Mouse (Mus musculus): Measurements from ENCODE around the gene Wnk2.

GRCm38 (mm10) chr13:49146698-49147006 is 1.2 kb downstream of the Wnk2 start:
- TF ChIP-seq CTCF (conservative IDR thresholded peaks at IDR 0.05; ENCODE audit: low read length) (no peak), NANOG (IDR thresholded peaks at IDR 0.05; ENCODE audit: borderline replicate concordance, low read length) (no peak), POU5F1 (IDR thresholded peaks at IDR 0.05; ENCODE audit: borderline replicate concordance, low read length) (no peak)
